8 mouse cellular contexts compared by ENCODE assay signal in genomic region chr7:100461621-100462151, GRCm38 (mm10). TPM values are rescaled to one million over a fixed set of nuclear protein-coding genes. Genes with fewer than 3 reads are reported as not detected.
A peak's percentile ranks its signal among the peaks of the same experiment; 100 is the strongest.
DNase-seq lines count a peak whose midpoint lies in the region; ATAC-seq and TF ChIP-seq lines count a peak whose summit lies in the region.

No protein-coding gene starts in this region.

- H3K9me3 ChIP-seq in midbrain, postnatal 0 days (ENCODE audit: low read length), result no peaks in the 10 kb centered on the region
- H3K9me3 ChIP-seq in midbrain, embryonic 15.5 days, result no peaks in the 10 kb centered on the region
- H3K9me3 ChIP-seq in heart, postnatal 0 days (replicated peaks; ENCODE audit: control insufficient read depth, low read length), result no peaks in the 10 kb centered on the region
- H3K9me3 ChIP-seq in forebrain, embryonic 12.5 days, result no peaks in the 10 kb centered on the region

- H3K27me3 ChIP-seq in midbrain, postnatal 0 days (ENCODE audit: insufficient read depth, low read length), result no peaks in the 10 kb centered on the region
- H3K27me3 ChIP-seq in midbrain, embryonic 15.5 days (replicated peaks), result no peaks in the 10 kb centered on the region
- no peaks in the 10 kb centered on the region for H3K27me3 ChIP-seq in heart, postnatal 0 days (ENCODE audit: control insufficient read depth, insufficient read depth, low read length)
- H3K27me3 ChIP-seq in forebrain, embryonic 12.5 days, result no peaks in the 10 kb centered on the region

- TF ChIP-seq EP300 in heart, postnatal 0 days (IDR thresholded peaks at IDR 0.05; ENCODE audit: low read depth), result peak; percentile 89

- no peak for ATAC-seq in midbrain, postnatal 0 days (ENCODE audit: low FRiP score)
- no peak for ATAC-seq in midbrain, embryonic 15.5 days (replicated peaks)
- ATAC-seq in heart, postnatal 0 days (ENCODE audit: insufficient read depth, low read depth), result no peak; the same call in 1 of the 2 replicates
- peak; percentile 90 for ATAC-seq in monocyte, adult 5-6 weeks (replicated peaks; ENCODE audit: insufficient number of reproducible peaks, low FRiP score, low TSS enrichment, poor library complexity, severe bottlenecking)
- ATAC-seq in forebrain, embryonic 12.5 days (ENCODE audit: low FRiP score), result no peak
- no peak for ATAC-seq in erythroid progenitor cell, adult 5-6 weeks (replicated peaks; ENCODE audit: low FRiP score, poor library complexity, severe bottlenecking)

- H3K9ac ChIP-seq in midbrain, postnatal 0 days (replicated peaks; ENCODE audit: low read length, poor library complexity, severe bottlenecking), result no peak overlapping the region
- no peak overlapping the region for H3K9ac ChIP-seq in midbrain, embryonic 15.5 days
- no peak overlapping the region for H3K9ac ChIP-seq in heart, postnatal 0 days (replicated peaks; ENCODE audit: low read depth, low read length)
- no peak overlapping the region for H3K9ac ChIP-seq in forebrain, embryonic 12.5 days

- TF ChIP-seq POLR2A in bone marrow macrophage, adult 2 months (IDR thresholded peaks at IDR 0.05; ENCODE audit: borderline replicate concordance, low read depth, low read length), result no peak

- no peak overlapping the region for H3K4me3 ChIP-seq in midbrain, postnatal 0 days (ENCODE audit: low read depth, low read length)
- no peak overlapping the region for H3K4me3 ChIP-seq in midbrain, embryonic 15.5 days
- H3K4me3 ChIP-seq in bone marrow macrophage, adult 2 months (ENCODE audit: insufficient read depth, low read length), result no peak overlapping the region
- H3K4me3 ChIP-seq in heart, postnatal 0 days (ENCODE audit: low read depth, low read length), result no peak overlapping the region
- no peak overlapping the region for H3K4me3 ChIP-seq in forebrain, embryonic 12.5 days (replicated peaks)

- no peaks in the 10 kb centered on the region for H3K4me1 ChIP-seq in midbrain, postnatal 0 days (ENCODE audit: insufficient read depth, low read length)
- no peaks in the 10 kb centered on the region for H3K4me1 ChIP-seq in midbrain, embryonic 15.5 days
- peaks cover 41% of the 10 kb centered on the region for H3K4me1 ChIP-seq in bone marrow macrophage, adult 2 months (ENCODE audit: control insufficient read depth, insufficient read depth, low read length)
- H3K4me1 ChIP-seq in heart, postnatal 0 days (ENCODE audit: control insufficient read depth, insufficient read depth), result peaks cover 37% of the 10 kb centered on the region
- H3K4me1 ChIP-seq in forebrain, embryonic 12.5 days, result no peaks in the 10 kb centered on the region

- peak; percentile 47 for DNase-seq in midbrain, postnatal 0 days (ENCODE audit: low spot score)
- DNase-seq in heart, postnatal 0 days (ENCODE audit: low spot score), result no peak
- DNase-seq in left cerebral cortex, adult 9 months (ENCODE audit: low spot score in 2 of 2), result peak; percentile 62 to 81

- WGBS in midbrain, postnatal 0 days, result 79% methylated on average over 6 of the region's 6 CpGs
- 86% methylated on average over 6 of the region's 6 CpGs for WGBS in midbrain, embryonic 15.5 days
- WGBS in heart, postnatal 0 days, result 33% methylated on average over 6 of the region's 6 CpGs
- WGBS in forebrain, embryonic 12.5 days, result 90% methylated on average over 6 of the region's 6 CpGs

- no peak overlapping the region for H3K4me2 ChIP-seq in midbrain, postnatal 0 days (ENCODE audit: low read depth, low read length, poor library complexity, severe bottlenecking)
- no peak overlapping the region for H3K4me2 ChIP-seq in midbrain, embryonic 15.5 days
- H3K4me2 ChIP-seq in heart, postnatal 0 days (ENCODE audit: low read depth, low read length), result no peak overlapping the region
- H3K4me2 ChIP-seq in forebrain, embryonic 12.5 days, result no peak overlapping the region

- H3K27ac ChIP-seq in midbrain, postnatal 0 days (ENCODE audit: low read depth, low read length), result no peak overlapping the region
- H3K27ac ChIP-seq in midbrain, embryonic 15.5 days, result no peak overlapping the region
- peak overlapping the region; percentile 72 for H3K27ac ChIP-seq in bone marrow macrophage, adult 2 months (ENCODE audit: insufficient read depth, low read depth, low read length)
- H3K27ac ChIP-seq in heart, postnatal 0 days (ENCODE audit: low read depth), result peak overlapping the region; percentile 45; the same call in 1 of the 2 replicates
- no peak overlapping the region for H3K27ac ChIP-seq in forebrain, embryonic 12.5 days

- peaks cover 25% of the 10 kb centered on the region for H3K36me3 ChIP-seq in midbrain, postnatal 0 days (ENCODE audit: insufficient read depth, low read length)
- H3K36me3 ChIP-seq in midbrain, embryonic 15.5 days (replicated peaks), result peaks cover 8% of the 10 kb centered on the region
- H3K36me3 ChIP-seq in heart, postnatal 0 days (replicated peaks; ENCODE audit: control insufficient read depth, insufficient read depth, low read length), result peaks cover 24% of the 10 kb centered on the region
- H3K36me3 ChIP-seq in forebrain, embryonic 12.5 days (replicated peaks), result peaks cover 75% of the 10 kb centered on the region

- no peak for TF ChIP-seq CTCF in midbrain, postnatal 0 days (IDR thresholded peaks at IDR 0.05)
- no peak for TF ChIP-seq CTCF in bone marrow macrophage, adult 2 months (IDR thresholded peaks at IDR 0.05; ENCODE audit: low read depth, low read length)
- TF ChIP-seq CTCF in heart, postnatal 0 days (IDR thresholded peaks at IDR 0.05; ENCODE audit: low read depth), result no peak

RNA-seq across cellular contexts. Expression of gene Ucp3, which starts 11.1 kb away (rescaled TPM):
- not detected in 2 replicates for total RNA-seq in midbrain, postnatal 0 days (2014; rRNA removed)
- polyA plus RNA-seq in midbrain, postnatal 0 days (2015; fragmentation: Nextera tagmentation; extraction: Ambion mirVana), result 0.06 and 0.16 TPM in 2 replicates
- polyA plus RNA-seq in midbrain, embryonic 15.5 days (2015; fragmentation: Nextera tagmentation; extraction: Ambion mirVana), result not detected in 2 replicates
- polyA plus RNA-seq in bone marrow macrophage, adult 2 months (2012; ENCODE audit: insufficient read depth, insufficient read length, missing spikeins), result not detected in 2 replicates
- total RNA-seq in heart, postnatal 0 days (2014; rRNA removed; ENCODE audit: low replicate concordance), result 0.12 and 15.6 TPM in 2 replicates
- polyA plus RNA-seq in heart, postnatal 0 days (2015; fragmentation: Nextera tagmentation; extraction: Ambion mirVana), result 17.6 and 23.3 TPM in 2 replicates
- 0.29 TPM in 1 of 3 replicates, not detected in the others for total RNA-seq in monocyte, adult 5-6 weeks (2017)
- not detected in 2 replicates for polyA plus RNA-seq in forebrain, embryonic 12.5 days (2016; fragmentation: Nextera tagmentation; extraction: Ambion mirVana)
- total RNA-seq in erythroid progenitor cell, adult 5-6 weeks (2015; ENCODE audit: low replicate concordance), result not detected in 2 replicates
- 1.0 TPM in 1 of 2 replicates, not detected in the other for total RNA-seq in erythroid progenitor cell, adult 5-6 weeks (2017; ENCODE audit: low replicate concordance)

RNA-seq across cellular contexts. Expression of gene Ucp2, which starts 31.5 kb away (rescaled TPM):
- 93.0 and 118 TPM in 2 replicates for total RNA-seq in midbrain, postnatal 0 days (2014; rRNA removed)
- polyA plus RNA-seq in midbrain, postnatal 0 days (2015; fragmentation: Nextera tagmentation; extraction: Ambion mirVana), result 99.5 and 99.9 TPM in 2 replicates
- polyA plus RNA-seq in midbrain, embryonic 15.5 days (2015; fragmentation: Nextera tagmentation; extraction: Ambion mirVana), result 57.2 and 61.6 TPM in 2 replicates
- polyA plus RNA-seq in bone marrow macrophage, adult 2 months (2012; ENCODE audit: insufficient read depth, insufficient read length, missing spikeins), result 1,592 and 1,654 TPM in 2 replicates
- total RNA-seq in heart, postnatal 0 days (2014; rRNA removed; ENCODE audit: low replicate concordance), result 71.4 and 234 TPM in 2 replicates
- polyA plus RNA-seq in heart, postnatal 0 days (2015; fragmentation: Nextera tagmentation; extraction: Ambion mirVana), result 339 and 342 TPM in 2 replicates
- 334 to 441 TPM (median 351 TPM) in 3 replicates for total RNA-seq in monocyte, adult 5-6 weeks (2017)
- polyA plus RNA-seq in forebrain, embryonic 12.5 days (2016; fragmentation: Nextera tagmentation; extraction: Ambion mirVana), result 83.8 and 93.1 TPM in 2 replicates
- total RNA-seq in erythroid progenitor cell, adult 5-6 weeks (2015; ENCODE audit: low replicate concordance), result 753 and 755 TPM in 2 replicates
- total RNA-seq in erythroid progenitor cell, adult 5-6 weeks (2017; ENCODE audit: low replicate concordance), result 595 and 716 TPM in 2 replicates

RNA-seq across cellular contexts. Expression of gene Dnajb13, which starts 53.1 kb away (rescaled TPM):
- total RNA-seq in midbrain, postnatal 0 days (2014; rRNA removed), result 4.1 and 4.3 TPM in 2 replicates
- polyA plus RNA-seq in midbrain, postnatal 0 days (2015; fragmentation: Nextera tagmentation; extraction: Ambion mirVana), result 2.9 and 3.2 TPM in 2 replicates
- 3.7 and 4.9 TPM in 2 replicates for polyA plus RNA-seq in midbrain, embryonic 15.5 days (2015; fragmentation: Nextera tagmentation; extraction: Ambion mirVana)
- 0.63 and 1.5 TPM in 2 replicates for polyA plus RNA-seq in bone marrow macrophage, adult 2 months (2012; ENCODE audit: insufficient read depth, insufficient read length, missing spikeins)
- not detected in 2 replicates for total RNA-seq in heart, postnatal 0 days (2014; rRNA removed; ENCODE audit: low replicate concordance)
- polyA plus RNA-seq in heart, postnatal 0 days (2015; fragmentation: Nextera tagmentation; extraction: Ambion mirVana), result 0.07 and 0.52 TPM in 2 replicates
- 1.7 to 3.6 TPM in 2 of 3 replicates, not detected in the other for total RNA-seq in monocyte, adult 5-6 weeks (2017)
- 0.67 and 1.1 TPM in 2 replicates for polyA plus RNA-seq in forebrain, embryonic 12.5 days (2016; fragmentation: Nextera tagmentation; extraction: Ambion mirVana)
- 2.9 TPM in 1 of 2 replicates, not detected in the other for total RNA-seq in erythroid progenitor cell, adult 5-6 weeks (2015; ENCODE audit: low replicate concordance)
- 1.1 and 5.6 TPM in 2 replicates for total RNA-seq in erythroid progenitor cell, adult 5-6 weeks (2017; ENCODE audit: low replicate concordance)

Comparison
In these comparisons a context has a peak if more than half of its experiments do, and no peak if none do; other contexts are left out.
1. H3K27ac ChIP-seq: peak in bone marrow macrophage, adult 2 months (single experiment) and heart, postnatal 0 days (single experiment); none in midbrain, postnatal 0 days (single experiment), midbrain, embryonic 15.5 days (single experiment) and forebrain, embryonic 12.5 days (single experiment).
2. RNA of gene Ucp3, which starts 11.1 kb away (polyA plus RNA-seq): 17.6 to 23.3 TPM in heart, postnatal 0 days; 0.06 to 0.16 TPM in midbrain, postnatal 0 days, not detected in midbrain, embryonic 15.5 days, not detected in bone marrow macrophage, adult 2 months and not detected in forebrain, embryonic 12.5 days; every median in the first group is over 10 times any median in the second.